Mouse (Mus musculus) CH12.LX (cell line): ENCODE measurements at regions not wholly inside any gene's neighbourhood (a gene's known extent, or its start where the extent isn't known, plus 50 kb on each side); places are given as distances from the start of the nearest gene placed in this dataset.

Source experiments
- DNase-seq: peaks from one replicate; pipeline ENCODE4 v3.0.0-alpha.2; 2013; ENCODE audit errors: extremely low read depth
- H3K27ac ChIP-seq: 2 replicates; pipeline ENCODE4 v1.5.1; 2012; ENCODE audit warnings: low read depth, mild to moderate bottlenecking, control low read depth, moderate library complexity; ENCODE audit not compliant: insufficient read depth
- H3K27me3 ChIP-seq: replicated peaks from 2 replicates; pipeline ENCODE3; 2012; ENCODE audit warnings: inconsistent platforms
- H3K36me3 ChIP-seq, 2 experiments: replicated peaks in 1 of 2; 2 replicates each; pipeline versions ENCODE3 to v1.6.1; 2012; ENCODE audit warnings: inconsistent platforms in 1 of 2, low read length in 1 of 2, mild to moderate bottlenecking in 1 of 2, mixed read lengths in 1 of 2, moderate library complexity in 1 of 2; ENCODE audit not compliant: control insufficient read depth in 1 of 2, insufficient read depth in 1 of 2
- H3K4me1 ChIP-seq, 2 experiments: 2 replicates each; pipeline ENCODE4 v1.6.1; 2012; ENCODE audit warnings: inconsistent platforms in 1 of 2, moderate library complexity in 1 of 2; ENCODE audit not compliant: insufficient read depth in 2 of 2, control insufficient read depth in 1 of 2
- H3K4me2 ChIP-seq: 2 replicates; pipeline ENCODE4 v1.6.1; 2012; ENCODE audit warnings: low read depth, mild to moderate bottlenecking, control low read depth; ENCODE audit not compliant: poor library complexity, insufficient read depth, severe bottlenecking
- H3K4me3 ChIP-seq, 3 experiments: fragments of 150-350 bp in 1 of 3; sonication (generic) in 1 of 3; replicated peaks in 1 of 3; 2 replicates each; pipeline versions ENCODE3 to v1.5.1; 2011 to 2012; ENCODE audit warnings: low read depth in 2 of 3, low read length in 2 of 3, mild to moderate bottlenecking in 2 of 3, moderate library complexity in 2 of 3, control low read depth in 1 of 3, improper control_type of control experiment in 1 of 3, inconsistent platforms in 1 of 3, mixed read lengths in 1 of 3; ENCODE audit not compliant: poor library complexity in 1 of 3
- H3K79me2 ChIP-seq: replicated peaks from 2 replicates; pipeline ENCODE4 v1.6.1; 2012; ENCODE audit warnings: mild to moderate bottlenecking, moderate library complexity; ENCODE audit not compliant: control insufficient read depth, poor library complexity, insufficient read depth, severe bottlenecking; ENCODE audit errors: extremely low read depth
- H3K9ac ChIP-seq: 2 replicates; pipeline ENCODE4 v1.6.1; 2012; ENCODE audit warnings: low read depth, mild to moderate bottlenecking, control low read depth, moderate library complexity; ENCODE audit not compliant: insufficient read depth
- H3K9me3 ChIP-seq: replicated peaks from 2 replicates; pipeline ENCODE3; 2012; ENCODE audit warnings: low read length, inconsistent platforms, mixed read lengths
- BHLHE40 ChIP-seq: IDR thresholded peaks from 2 replicates; pipeline ENCODE4 v1.6.1; 2011; ENCODE audit warnings: mild to moderate bottlenecking, low read depth, low read length, improper control_type of control experiment
- CHD1 ChIP-seq: IDR thresholded peaks from 2 replicates; pipeline ENCODE4 v1.6.1; 2012; ENCODE audit warnings: low read depth, low read length, improper control_type of control experiment, inconsistent platforms
- CHD2 ChIP-seq: IDR thresholded peaks from 2 replicates; pipeline ENCODE4 v1.6.1; 2011; ENCODE audit warnings: low read length, improper control_type of control experiment
- CTCF ChIP-seq, 2 experiments: IDR thresholded peaks in 1 of 2; conservative IDR thresholded peaks in 1 of 2; 2 replicates each; pipeline ENCODE4 v1.5.1; 2011 to 2012; ENCODE audit warnings: low read depth in 2 of 2, low read length in 2 of 2, improper control_type of control experiment in 1 of 2, inconsistent platforms in 1 of 2, mild to moderate bottlenecking in 1 of 2, moderate library complexity in 1 of 2
- E2F4 ChIP-seq: IDR thresholded peaks from 2 replicates; pipeline ENCODE4 v1.6.1; 2011; ENCODE audit warnings: low read depth, low read length, improper control_type of control experiment; ENCODE audit not compliant: insufficient replicate concordance
- ELF1 ChIP-seq: IDR thresholded peaks from 2 replicates; pipeline ENCODE4 v1.6.1; 2014; ENCODE audit warnings: low read depth, mild to moderate bottlenecking, inconsistent platforms, low read length, improper control_type of control experiment
- EP300 ChIP-seq: IDR thresholded peaks from 2 replicates; pipeline ENCODE4 v1.6.1; 2011; ENCODE audit warnings: low read length, improper control_type of control experiment
- ETS1 ChIP-seq: conservative IDR thresholded peaks from 2 replicates; pipeline ENCODE4 v1.6.1; 2012; ENCODE audit warnings: low read depth, mild to moderate bottlenecking, inconsistent platforms, low read length, improper control_type of control experiment, moderate library complexity
- GABPA ChIP-seq: IDR thresholded peaks from 2 replicates; pipeline ENCODE4 v1.6.1; 2012; ENCODE audit warnings: low read depth, low read length, improper control_type of control experiment, inconsistent platforms; ENCODE audit not compliant: insufficient replicate concordance
- IRF4 ChIP-seq: IDR thresholded peaks from 2 replicates; pipeline ENCODE4 v1.6.1; 2014; ENCODE audit warnings: low read depth, mild to moderate bottlenecking, inconsistent platforms, low read length, improper control_type of control experiment
- JUN ChIP-seq: IDR thresholded peaks from 2 replicates; pipeline ENCODE4 v1.6.1; 2011; ENCODE audit warnings: low read depth, mild to moderate bottlenecking, low read length, improper control_type of control experiment, moderate library complexity; ENCODE audit not compliant: insufficient read depth
- JUND ChIP-seq: conservative IDR thresholded peaks from 2 replicates; pipeline ENCODE4 v1.6.1; 2011; ENCODE audit warnings: low read depth, low read length, improper control_type of control experiment
- MAFK ChIP-seq: IDR thresholded peaks from 2 replicates; pipeline ENCODE4 v1.6.1; 2011; ENCODE audit warnings: low read length, improper control_type of control experiment; ENCODE audit not compliant: insufficient replicate concordance
- MAX ChIP-seq: IDR thresholded peaks from 2 replicates; pipeline ENCODE4 v1.6.1; 2011; ENCODE audit warnings: low read length, improper control_type of control experiment
- MEF2A ChIP-seq: IDR thresholded peaks from 2 replicates; pipeline ENCODE4 v1.6.1; 2014; ENCODE audit warnings: low read depth, mild to moderate bottlenecking, inconsistent platforms, low read length, improper control_type of control experiment, borderline replicate concordance
- NELFE ChIP-seq: IDR thresholded peaks from 2 replicates; pipeline ENCODE4 v1.6.1; 2011; ENCODE audit warnings: low read depth, low read length, improper control_type of control experiment
- NRF1 ChIP-seq: IDR thresholded peaks from 2 replicates; pipeline ENCODE4 v1.6.1; 2014; ENCODE audit warnings: low read depth, mild to moderate bottlenecking, inconsistent platforms, low read length, improper control_type of control experiment, moderate library complexity
- POLR2A ChIP-seq: IDR thresholded peaks from 2 replicates; pipeline ENCODE4 v1.6.1; 2011; ENCODE audit warnings: low read depth, mild to moderate bottlenecking, improper control_type of control experiment, low read length
- POLR2AphosphoS2 ChIP-seq: IDR thresholded peaks from 2 replicates; pipeline ENCODE4 v1.6.1; 2011; ENCODE audit warnings: low read depth, low read length, improper control_type of control experiment
- RAD21 ChIP-seq: IDR thresholded peaks from 2 replicates; pipeline ENCODE4 v1.6.1; 2011; ENCODE audit warnings: low read depth, mild to moderate bottlenecking, low read length, improper control_type of control experiment, moderate library complexity
- RCOR1 ChIP-seq: conservative IDR thresholded peaks from 2 replicates; pipeline ENCODE4 v1.6.1; 2012; ENCODE audit warnings: low read depth, mild to moderate bottlenecking, inconsistent platforms, low read length, improper control_type of control experiment
- SMC3 ChIP-seq: IDR thresholded peaks from 2 replicates; pipeline ENCODE4 v1.6.1; 2011; ENCODE audit warnings: low read depth, low read length, improper control_type of control experiment
- TBP ChIP-seq: conservative IDR thresholded peaks from 2 replicates; pipeline ENCODE4 v1.6.1; 2011; ENCODE audit warnings: low read depth, low read length, improper control_type of control experiment
- TCF12 ChIP-seq: IDR thresholded peaks from 2 replicates; pipeline ENCODE4 v1.6.1; 2014; ENCODE audit warnings: low read depth, mild to moderate bottlenecking, inconsistent platforms, low read length, improper control_type of control experiment
- UBTF ChIP-seq: IDR thresholded peaks from 2 replicates; pipeline ENCODE4 v1.6.1; 2012; ENCODE audit warnings: low read depth, mild to moderate bottlenecking, inconsistent platforms, low read length, improper control_type of control experiment, moderate library complexity
- USF2 ChIP-seq: conservative IDR thresholded peaks from 2 replicates; pipeline ENCODE4 v1.6.1; 2011; ENCODE audit warnings: low read depth, low read length, improper control_type of control experiment
- ZKSCAN1 ChIP-seq: IDR thresholded peaks from 2 replicates; pipeline ENCODE4 v1.6.1; 2012; ENCODE audit warnings: low read depth, inconsistent platforms, low read length, improper control_type of control experiment, borderline replicate concordance
- dilution Hi-C: fragments of 300-500 bp; cut with MboI; formaldehyde crosslinking; loops from 2 replicates; pipeline ENCODE4 v1.14.3; 2020; ENCODE audit warnings: low sequenced_read_pairs; ENCODE audit not compliant: extremely low pct_unique_long_range_greater_than_20kb, extremely low pct_ligation_motif_present
- in situ Hi-C: fragments of 300-500 bp; cut with MboI; formaldehyde crosslinking; loops from 3 replicates; pipeline ENCODE4 v1.14.3; 2019; ENCODE audit warnings: low sequenced_read_pairs, low pct_ligation_motif_present, low pct_unique_long_range_greater_than_20kb, mixed read lengths

- peaks cover 0 to 13% of the 10 kb centered on the region in 2 experiments; a peak in 1 of 4 replicates for H3K4me1 ChIP-seq
- H3K79me2 ChIP-seq: no peaks in the 10 kb centered on the region
- no peak overlapping the region for H3K4me2 ChIP-seq
- H3K27ac ChIP-seq: no peak overlapping the region
- H3K4me3 ChIP-seq: no peak overlapping the region
- H3K9me3 ChIP-seq: no peaks in the 10 kb centered on the region
- dilution Hi-C loops (no loop called here), in situ Hi-C loops (no loop called here)
- no peak overlapping the region for H3K9ac ChIP-seq
- H3K36me3 ChIP-seq: no peaks in the 10 kb centered on the region
- peak; percentile 35 for TF ChIP-seq RAD21
- TF ChIP-seq EP300: no peak
- no peak for TF ChIP-seq BHLHE40
- TF ChIP-seq TBP: no peak
- no peak for TF ChIP-seq UBTF
- TF ChIP-seq CHD1: no peak
- TF ChIP-seq MAX: no peak
- no peak for TF ChIP-seq MEF2A
- TF ChIP-seq RCOR1: no peak
- TF ChIP-seq CTCF (conservative IDR thresholded peaks at IDR 0.05 in 1 of 2, IDR thresholded peaks at IDR 0.05 in 1 of 2; ENCODE audit: low read depth in 2 of 2, low read length in 2 of 2): peak in 1 of 2 experiments; percentile 62; a peak in 2 of 4 replicates
- peak; percentile 59 for TF ChIP-seq SMC3
- TF ChIP-seq JUN: no peak
- TF ChIP-seq GABPA: no peak
- no peak for TF ChIP-seq ETS1
- TF ChIP-seq MAFK: no peak
- TF ChIP-seq E2F4: no peak
- TF ChIP-seq NELFE: no peak
- no peak for TF ChIP-seq POLR2AphosphoS2
- no peak for TF ChIP-seq JUND
- TF ChIP-seq POLR2A: no peak
- TF ChIP-seq NRF1: no peak
- TF ChIP-seq ZKSCAN1: no peak
- DNase-seq: no peak
- no peaks in the 10 kb centered on the region for H3K27me3 ChIP-seq
Measured at GRCm38 (mm10) chr10:68350798-68351197, 72.3 kb upstream of the Arid5b start.

- in situ Hi-C loops: no loop called here
- H3K27ac ChIP-seq: no peak overlapping the region
- no peak for TF ChIP-seq MAX
- TF ChIP-seq ELF1: no peak
- TF ChIP-seq CHD2: no peak
- TF ChIP-seq ZKSCAN1: no peak
- TF ChIP-seq POLR2AphosphoS2: no peak
- no peak for TF ChIP-seq TCF12
- no peak for TF ChIP-seq JUN
- TF ChIP-seq IRF4: no peak
- TF ChIP-seq GABPA: no peak
- no peak for TF ChIP-seq SMC3
- no peak for TF ChIP-seq E2F4
- no peak for TF ChIP-seq USF2
- TF ChIP-seq JUND: no peak
- TF ChIP-seq UBTF: no peak
- dilution Hi-C loops: no loop called here
- no peak overlapping the region for H3K9ac ChIP-seq
- H3K4me3 ChIP-seq: no peak overlapping the region
- no peaks in the 10 kb centered on the region for H3K36me3 ChIP-seq
- H3K27me3 ChIP-seq: no peaks in the 10 kb centered on the region
- H3K4me2 ChIP-seq: no peak overlapping the region
- H3K79me2 ChIP-seq: no peaks in the 10 kb centered on the region
- peaks cover 1% of the 10 kb centered on the region for H3K9me3 ChIP-seq
- H3K4me1 ChIP-seq: no peaks in the 10 kb centered on the region
- no peak for DNase-seq
Measured at GRCm38 (mm10) chr10:68347806-68348205, 69.3 kb upstream of the Arid5b start.
